ENCODE assay signal across 9 mouse cellular contexts in genomic region chr13:72638401-72639130, GRCm38 (mm10). TPM values are rescaled to one million over a fixed set of nuclear protein-coding genes. Genes with fewer than 3 reads are reported as not detected.
DNase-seq lines count a peak whose midpoint lies in the region; ATAC-seq and TF ChIP-seq lines count a peak whose summit lies in the region.
"Had no signal": no experiment of that assay in that cellular context is flagged by ENCODE, and none has a peak within 500 bp of the region (broad histone marks: within the 10 kb centered on the region; RNA-seq: fewer than 3 reads in every experiment).

No protein-coding gene starts in this region.

- 3% methylated on average over 26 of the region's 26 CpGs for WGBS in kidney, postnatal 0 days
- 6% methylated on average over 26 of the region's 26 CpGs for WGBS in intestine, embryonic 15.5 days

- 0 out of 2 replicates have a peak overlapping the region, but pooled peaks have one; percentile 44 for H3K4me3 ChIP-seq in kidney, postnatal 0 days (replicated peaks; ENCODE audit: low read depth, low read length)
- H3K4me3 ChIP-seq in intestine, embryonic 15.5 days (replicated peaks) = peak overlapping the region; percentile 6

- peak overlapping the region; percentile 58; the same call in 1 of the 2 replicates for H3K4me2 ChIP-seq in kidney, postnatal 0 days (ENCODE audit: low read length)
- H3K4me2 ChIP-seq in intestine, embryonic 15.5 days (replicated peaks) = peak overlapping the region; percentile 82; the same call in 1 of the 2 replicates

- no peaks in the 10 kb centered on the region for H3K9me3 ChIP-seq in kidney, postnatal 0 days (replicated peaks; ENCODE audit: low read length)
- no peaks in the 10 kb centered on the region for H3K9me3 ChIP-seq in intestine, embryonic 15.5 days

- H3K4me1 ChIP-seq in kidney, postnatal 0 days (replicated peaks; ENCODE audit: insufficient read depth, low read length) = peaks cover 7% of the 10 kb centered on the region; the same call in 1 of the 2 replicates
- peaks cover 11% of the 10 kb centered on the region for H3K4me1 ChIP-seq in intestine, embryonic 15.5 days (replicated peaks)

- peaks cover 79% of the 10 kb centered on the region for H3K27me3 ChIP-seq in kidney, postnatal 0 days (ENCODE audit: insufficient read depth, low read length)
- peaks cover 83% of the 10 kb centered on the region for H3K27me3 ChIP-seq in intestine, embryonic 15.5 days (replicated peaks)
- H3K27me3 ChIP-seq: Patski had no signal

- ATAC-seq in kidney, postnatal 0 days (replicated peaks; ENCODE audit: low FRiP score, low read depth) = 0 out of 2 replicates have a peak, but pooled peaks have one; percentile 9
- ATAC-seq in intestine, embryonic 15.5 days = no peak

- TF ChIP-seq CTCF in kidney, postnatal 0 days (IDR thresholded peaks at IDR 0.05; ENCODE audit: low read depth) = no peak

- no peak overlapping the region for H3K27ac ChIP-seq in kidney, postnatal 0 days
- no peak overlapping the region for H3K27ac ChIP-seq in intestine, embryonic 15.5 days

- H3K9ac ChIP-seq in kidney, postnatal 0 days (ENCODE audit: low read depth, low read length) = no peak overlapping the region
- H3K9ac ChIP-seq in intestine, embryonic 15.5 days = no peak overlapping the region

- H3K36me3 ChIP-seq in kidney, postnatal 0 days (ENCODE audit: insufficient read depth, low read length) = no peaks in the 10 kb centered on the region
- no peaks in the 10 kb centered on the region for H3K36me3 ChIP-seq in intestine, embryonic 15.5 days

- DNase-seq in kidney, postnatal 0 days (ENCODE audit: low spot score) = no peak
- no peak for DNase-seq in kidney, postnatal 36 days
- DNase-seq in embryo, embryonic 11 days = peak; percentile 64
- peak; percentile 64 for DNase-seq in neural tube, embryonic 10.5 days (ENCODE audit: extremely low spot score, low spot score)
- no peak for DNase-seq in left cerebral cortex, adult 8-10 months (ENCODE audit: low spot score in 2 of 2)
- no peak for DNase-seq in frontal cortex, postnatal 25 days (ENCODE audit: low spot score in 2 of 2)
- no peak for DNase-seq in thymus, postnatal 0 days (ENCODE audit: low spot score)

RNA-seq across cellular contexts. Expression of gene Irx2, which starts 9.9 kb away (rescaled TPM):
- 10.7 and 12.2 TPM in 2 replicates for polyA plus RNA-seq in kidney, postnatal 0 days (2015; fragmentation: Nextera tagmentation; extraction: Ambion mirVana)
- 0.25 and 0.35 TPM in 2 replicates for polyA plus RNA-seq in intestine, embryonic 15.5 days (2015; fragmentation: Nextera tagmentation; extraction: Ambion mirVana)
- 1 to 10 TPM in 1 of 4 experiments, under 1 TPM in 1, not detected in 2; 0.50 to 1.3 TPM for total RNA-seq in left cerebral cortex, adult 8-10 months (2022)
- 0.17 and 0.29 TPM in 2 replicates for polyA plus RNA-seq in thymus, postnatal 0 days (2015; fragmentation: Nextera tagmentation; extraction: Ambion mirVana)

Comparison
In these comparisons a context has a peak if more than half of its experiments do, and no peak if none do; other contexts are left out.
1. DNase-seq: peak in embryo, embryonic 11 days (single experiment) and neural tube, embryonic 10.5 days (single experiment); none in kidney, postnatal 0 days (single experiment), kidney, postnatal 36 days (0 of 2), left cerebral cortex, adult 8-10 months (0 of 2), frontal cortex, postnatal 25 days (0 of 2) and thymus, postnatal 0 days (single experiment).